Mouse (Mus musculus): ENCODE results near the gene Cdh8. TPM values are rescaled to one million over a fixed set of nuclear protein-coding genes. Genes with fewer than 3 reads are reported as not detected.

The Cdh8 gene
- polyA plus RNA-seq, 1 experiment from 2014 or later: 0.90 TPM

DNA sequence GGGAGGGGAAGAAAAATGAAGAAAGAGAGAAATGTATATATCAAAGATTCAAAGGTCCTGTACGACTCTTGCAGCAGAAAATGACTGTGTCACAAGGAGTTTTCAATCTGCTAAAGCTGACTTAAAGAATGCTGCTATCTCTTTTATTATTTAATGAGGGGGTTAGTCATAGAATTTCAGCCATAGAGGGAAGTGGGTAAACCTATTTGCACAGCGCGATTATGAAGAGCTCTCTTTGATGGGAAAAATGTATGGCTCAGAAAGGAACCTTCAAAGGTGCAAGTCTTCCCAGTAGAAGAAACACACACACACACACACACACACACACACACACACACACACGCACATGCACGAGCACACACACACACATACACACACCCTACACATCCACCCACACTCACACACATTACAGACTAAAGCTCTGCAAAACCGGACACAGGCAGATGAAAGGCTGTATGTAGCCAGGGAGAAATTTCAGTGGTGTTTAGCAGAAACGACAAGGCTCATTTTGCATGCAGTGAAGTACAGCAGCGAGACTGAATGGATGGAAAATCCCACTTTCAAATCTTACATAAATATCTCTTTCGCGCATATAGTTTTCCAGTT lies 2.3 kb downstream of the Cdh8 start:
- peak overlapping the region; percentile 0; the same call in 1 of the 2 replicates for H3K4me3 ChIP-seq (ENCODE audit: low read depth, low read length)
- H3K27me3 ChIP-seq (ENCODE audit: control insufficient read depth, insufficient read depth, low read length): peaks cover 47% of the 10 kb centered on the region
- no peaks in the 10 kb centered on the region for H3K9me3 ChIP-seq (replicated peaks; ENCODE audit: control insufficient read depth, low read length)
- H3K9ac ChIP-seq (ENCODE audit: low read depth, low read length): no peak overlapping the region
- ATAC-seq (replicated peaks; ENCODE audit: insufficient number of reproducible peaks, low FRiP score, low TSS enrichment): no peak
- WGBS (ENCODE audit: insufficient replicate concordance): 41% methylated on average over 10 of the region's 10 CpGs
- H3K4me1 ChIP-seq (ENCODE audit: control insufficient read depth, insufficient read depth, low read length): no peaks in the 10 kb centered on the region
- H3K4me2 ChIP-seq: peak overlapping the region; percentile 93
- H3K27ac ChIP-seq (ENCODE audit: low read depth, low read length): no peak overlapping the region
- no peaks in the 10 kb centered on the region for H3K36me3 ChIP-seq (ENCODE audit: control insufficient read depth, insufficient read depth, low read length)

DNA sequence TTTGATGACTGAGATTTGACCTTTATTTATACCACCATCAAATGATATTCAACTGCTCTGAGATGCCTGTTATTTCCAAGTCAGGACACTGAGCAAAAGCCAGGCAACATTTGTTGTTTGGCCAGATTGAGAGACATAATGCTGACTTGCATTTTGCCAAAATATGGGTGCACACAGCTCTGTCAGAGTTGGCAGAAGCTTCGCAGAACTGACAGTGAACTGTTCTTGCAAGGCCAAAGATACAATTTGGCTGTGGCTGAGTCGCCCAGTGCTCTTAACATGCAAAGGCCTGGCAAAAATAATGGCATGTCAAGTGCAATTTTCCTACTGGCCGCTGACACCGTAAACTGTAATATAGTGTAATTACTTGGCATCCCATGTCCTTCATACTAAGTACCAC lies 22.4 kb downstream of the Cdh8 start:
- no peaks in the 10 kb centered on the region for H3K9me3 ChIP-seq (replicated peaks; ENCODE audit: control insufficient read depth, low read length)
- H3K9ac ChIP-seq (ENCODE audit: low read depth, low read length): no peak overlapping the region
- H3K4me3 ChIP-seq (ENCODE audit: low read depth, low read length): no peak overlapping the region
- H3K4me1 ChIP-seq (ENCODE audit: control insufficient read depth, insufficient read depth, low read length): no peaks in the 10 kb centered on the region
- 0 out of 2 replicates have a peak overlapping the region, but pooled peaks have one; percentile 50 for H3K27ac ChIP-seq (ENCODE audit: low read depth, low read length)
- no peak overlapping the region for H3K4me2 ChIP-seq
- no peaks in the 10 kb centered on the region for H3K36me3 ChIP-seq (ENCODE audit: control insufficient read depth, insufficient read depth, low read length)
- 75% methylated on average over 4 of the region's 4 CpGs for WGBS (ENCODE audit: insufficient replicate concordance)
- no peaks in the 10 kb centered on the region for H3K27me3 ChIP-seq (ENCODE audit: control insufficient read depth, insufficient read depth, low read length)
- no peak for ATAC-seq (replicated peaks; ENCODE audit: insufficient number of reproducible peaks, low FRiP score, low TSS enrichment)

GRCm38 (mm10) chr8:99370104-99370503 lies 46.2 kb downstream of the Cdh8 start:
- ATAC-seq (replicated peaks; ENCODE audit: insufficient number of reproducible peaks, low FRiP score, low TSS enrichment): no peak
- no peaks in the 10 kb centered on the region for H3K4me1 ChIP-seq (ENCODE audit: control insufficient read depth, insufficient read depth, low read length)
- no peak overlapping the region for H3K4me2 ChIP-seq
- no peak overlapping the region for H3K9ac ChIP-seq (ENCODE audit: low read depth, low read length)
- H3K9me3 ChIP-seq (replicated peaks; ENCODE audit: control insufficient read depth, low read length): no peaks in the 10 kb centered on the region
- H3K36me3 ChIP-seq (ENCODE audit: control insufficient read depth, insufficient read depth, low read length): no peaks in the 10 kb centered on the region
- no peak overlapping the region for H3K4me3 ChIP-seq (ENCODE audit: low read depth, low read length)
- WGBS (ENCODE audit: insufficient replicate concordance): 83% methylated on average over 5 of the region's 5 CpGs
- no peaks in the 10 kb centered on the region for H3K27me3 ChIP-seq (ENCODE audit: control insufficient read depth, insufficient read depth, low read length)
- no peak overlapping the region for H3K27ac ChIP-seq (ENCODE audit: low read depth, low read length)

GRCm38 (mm10) chr8:99369166-99369565 lies 47.1 kb downstream of the Cdh8 start:
- Histone ChIP-seq H3K27ac (ENCODE audit: low read depth, low read length) (no peak overlapping the region), H3K4me3 (ENCODE audit: low read depth, low read length) (no peak overlapping the region), H3K27me3 (ENCODE audit: control insufficient read depth, insufficient read depth, low read length) (no peaks in the 10 kb centered on the region), H3K9ac (ENCODE audit: low read depth, low read length) (no peak overlapping the region), H3K4me1 (ENCODE audit: control insufficient read depth, insufficient read depth, low read length) (no peaks in the 10 kb centered on the region), H3K4me2 (no peak overlapping the region), H3K9me3 (replicated peaks; ENCODE audit: control insufficient read depth, low read length) (no peaks in the 10 kb centered on the region), H3K36me3 (ENCODE audit: control insufficient read depth, insufficient read depth, low read length) (no peaks in the 10 kb centered on the region)
- WGBS (ENCODE audit: insufficient replicate concordance): 87% methylated on average over 3 of the region's 3 CpGs
- no peak for ATAC-seq (replicated peaks; ENCODE audit: insufficient number of reproducible peaks, low FRiP score, low TSS enrichment)

DNA sequence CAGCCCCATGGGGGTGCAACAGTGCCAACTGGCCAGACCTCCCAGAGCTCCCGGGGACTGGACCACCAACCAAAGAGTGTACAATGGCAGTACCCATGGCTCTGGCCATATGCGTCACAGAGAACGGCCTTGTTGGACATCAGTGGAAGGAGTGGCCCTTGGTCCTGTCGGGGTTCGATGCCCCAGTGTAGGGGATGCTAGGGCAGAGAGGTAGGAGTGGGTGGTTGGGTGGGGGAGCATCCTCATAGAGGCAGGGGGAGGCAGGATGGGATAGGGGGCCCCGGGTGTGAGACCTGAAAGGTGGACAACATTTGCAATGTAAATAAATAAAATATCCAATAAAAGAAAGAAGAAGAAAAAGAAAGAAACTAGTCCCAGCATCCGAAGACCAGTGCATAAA lies 47.8 kb downstream of the Cdh8 start:
- H3K27ac ChIP-seq (ENCODE audit: low read depth, low read length): no peak overlapping the region
- H3K4me3 ChIP-seq (ENCODE audit: low read depth, low read length): no peak overlapping the region
- H3K27me3 ChIP-seq (ENCODE audit: control insufficient read depth, insufficient read depth, low read length): no peaks in the 10 kb centered on the region
- no peaks in the 10 kb centered on the region for H3K9me3 ChIP-seq (replicated peaks; ENCODE audit: control insufficient read depth, low read length)
- ATAC-seq (replicated peaks; ENCODE audit: insufficient number of reproducible peaks, low FRiP score, low TSS enrichment): no peak
- H3K36me3 ChIP-seq (ENCODE audit: control insufficient read depth, insufficient read depth, low read length): no peaks in the 10 kb centered on the region
- H3K4me1 ChIP-seq (ENCODE audit: control insufficient read depth, insufficient read depth, low read length): no peaks in the 10 kb centered on the region
- no peak overlapping the region for H3K4me2 ChIP-seq
- no peak overlapping the region for H3K9ac ChIP-seq (ENCODE audit: low read depth, low read length)
- WGBS (ENCODE audit: insufficient replicate concordance): 89% methylated on average over 7 of the region's 7 CpGs

GRCm38 (mm10) chr8:99353923-99354322 lies 62.3 kb downstream of the Cdh8 start:
- H3K9ac ChIP-seq (ENCODE audit: low read depth, low read length): no peak overlapping the region
- no peaks in the 10 kb centered on the region for H3K36me3 ChIP-seq (ENCODE audit: control insufficient read depth, insufficient read depth, low read length)
- no peaks in the 10 kb centered on the region for H3K27me3 ChIP-seq (ENCODE audit: control insufficient read depth, insufficient read depth, low read length)
- ATAC-seq (replicated peaks; ENCODE audit: insufficient number of reproducible peaks, low FRiP score, low TSS enrichment): no peak
- H3K9me3 ChIP-seq (replicated peaks; ENCODE audit: control insufficient read depth, low read length): no peaks in the 10 kb centered on the region
- WGBS (ENCODE audit: insufficient replicate concordance): 88% methylated on average over 3 of the region's 3 CpGs
- no peak overlapping the region for H3K4me3 ChIP-seq (ENCODE audit: low read depth, low read length)
- no peak overlapping the region for H3K27ac ChIP-seq (ENCODE audit: low read depth, low read length)
- no peaks in the 10 kb centered on the region for H3K4me1 ChIP-seq (ENCODE audit: control insufficient read depth, insufficient read depth, low read length)
- no peak overlapping the region for H3K4me2 ChIP-seq

DNA sequence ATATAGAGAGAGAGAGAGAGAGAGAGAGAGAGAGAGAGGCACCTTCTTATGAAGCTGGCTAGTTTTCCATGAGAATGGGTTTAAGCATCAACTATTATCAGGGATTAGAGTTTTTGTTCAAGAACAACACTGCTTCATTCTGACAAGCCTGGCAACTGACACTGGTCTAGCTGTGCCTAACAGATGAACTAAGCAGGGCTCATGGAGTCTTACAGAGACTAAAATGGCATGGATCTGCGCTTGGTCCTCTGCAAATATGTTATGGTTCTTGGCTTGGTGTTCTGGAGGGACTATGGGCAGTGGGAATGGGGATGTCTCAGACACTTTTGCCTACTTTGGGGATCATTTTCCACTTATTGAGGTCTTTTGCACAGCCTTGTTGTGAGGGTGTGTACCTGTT lies 63.0 kb downstream of the Cdh8 start:
- no peaks in the 10 kb centered on the region for H3K4me1 ChIP-seq (ENCODE audit: control insufficient read depth, insufficient read depth, low read length)
- WGBS (ENCODE audit: insufficient replicate concordance): 76% methylated on average over 1 of the region's 1 CpGs

GRCm38 (mm10) chr8:99349456-99349855 lies 66.8 kb downstream of the Cdh8 start:
- H3K9me3 ChIP-seq (replicated peaks; ENCODE audit: control insufficient read depth, low read length): no peaks in the 10 kb centered on the region
- no peak overlapping the region for H3K9ac ChIP-seq (ENCODE audit: low read depth, low read length)
- H3K4me2 ChIP-seq: no peak overlapping the region
- H3K4me1 ChIP-seq (ENCODE audit: control insufficient read depth, insufficient read depth, low read length): peaks cover 2% of the 10 kb centered on the region; the same call in 1 of the 2 replicates
- H3K36me3 ChIP-seq (ENCODE audit: control insufficient read depth, insufficient read depth, low read length): no peaks in the 10 kb centered on the region
- no peak overlapping the region for H3K4me3 ChIP-seq (ENCODE audit: low read depth, low read length)
- no peaks in the 10 kb centered on the region for H3K27me3 ChIP-seq (ENCODE audit: control insufficient read depth, insufficient read depth, low read length)
- no peak overlapping the region for H3K27ac ChIP-seq (ENCODE audit: low read depth, low read length)
- no peak for ATAC-seq (replicated peaks; ENCODE audit: insufficient number of reproducible peaks, low FRiP score, low TSS enrichment)

More for the DNA sequence above, 63.0 kb downstream of the Cdh8 start:
- Histone ChIP-seq H3K36me3 (ENCODE audit: control insufficient read depth, insufficient read depth, low read length) (no peaks in the 10 kb centered on the region), H3K9me3 (replicated peaks; ENCODE audit: control insufficient read depth, low read length) (no peaks in the 10 kb centered on the region), H3K4me2 (no peak overlapping the region), H3K4me3 (ENCODE audit: low read depth, low read length) (no peak overlapping the region), H3K9ac (ENCODE audit: low read depth, low read length) (no peak overlapping the region), H3K27me3 (ENCODE audit: control insufficient read depth, insufficient read depth, low read length) (no peaks in the 10 kb centered on the region), H3K27ac (ENCODE audit: low read depth, low read length) (no peak overlapping the region)
- no peak for ATAC-seq (replicated peaks; ENCODE audit: insufficient number of reproducible peaks, low FRiP score, low TSS enrichment)

DNA sequence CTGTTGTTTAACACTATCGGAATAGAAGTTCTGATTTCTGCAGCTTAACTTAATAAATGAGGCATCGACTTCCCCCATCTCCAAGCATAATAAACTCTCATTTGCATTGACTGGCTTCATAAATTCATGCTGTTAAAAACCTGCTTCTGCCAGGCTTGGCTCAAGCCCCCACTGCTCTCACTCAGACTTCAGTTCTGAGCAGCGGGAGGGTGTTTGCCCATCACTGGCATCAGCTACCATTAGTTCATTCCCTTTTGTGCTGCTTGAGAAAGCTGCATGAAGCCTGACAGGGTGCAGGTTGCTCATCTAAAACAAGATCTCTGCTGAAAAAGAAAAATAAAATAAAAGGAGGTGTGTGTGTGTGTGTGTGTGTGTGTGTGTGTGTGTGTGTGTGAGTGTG lies 67.7 kb downstream of the Cdh8 start:
- H3K27me3 ChIP-seq (ENCODE audit: control insufficient read depth, insufficient read depth, low read length): no peaks in the 10 kb centered on the region
- H3K4me2 ChIP-seq: no peak overlapping the region
- 78% methylated on average over 3 of the region's 3 CpGs for WGBS (ENCODE audit: insufficient replicate concordance)
- H3K4me3 ChIP-seq (ENCODE audit: low read depth, low read length): no peak overlapping the region
- peaks cover 2% of the 10 kb centered on the region; the same call in 1 of the 2 replicates for H3K4me1 ChIP-seq (ENCODE audit: control insufficient read depth, insufficient read depth, low read length)
- H3K9ac ChIP-seq (ENCODE audit: low read depth, low read length): no peak overlapping the region
- H3K27ac ChIP-seq (ENCODE audit: low read depth, low read length): no peak overlapping the region
- no peaks in the 10 kb centered on the region for H3K9me3 ChIP-seq (replicated peaks; ENCODE audit: control insufficient read depth, low read length)
- ATAC-seq (replicated peaks; ENCODE audit: insufficient number of reproducible peaks, low FRiP score, low TSS enrichment): no peak
- H3K36me3 ChIP-seq (ENCODE audit: control insufficient read depth, insufficient read depth, low read length): no peaks in the 10 kb centered on the region

All from heart, embryonic 11.5 days (tissue).